Mouse (Mus musculus) cortical plate, adult 2 months (tissue): Measurements from ENCODE around the gene Anks1.

ENCODE experiments used
- CTCF ChIP-seq: fragments of 200-500 bp; IDR thresholded peaks from 2 replicates; pipeline ENCODE4 v1.5.1; 2011; ENCODE audit warnings: mild to moderate bottlenecking, control low read depth, low read length; ENCODE audit not compliant: insufficient read depth; ENCODE audit errors: extremely low read depth
- POLR2A ChIP-seq: fragments of 200-500 bp; IDR thresholded peaks from 2 replicates; pipeline ENCODE4 v1.6.1; 2011; ENCODE audit warnings: mild to moderate bottlenecking, low read length, control low read depth; ENCODE audit not compliant: insufficient read depth; ENCODE audit errors: extremely low read depth

- TF ChIP-seq CTCF (no peak), POLR2A (no peak)
Observed at GRCm38 (mm10) chr17:27911371-27911770, 2.3 kb downstream of the Anks1 start.
